Mouse (Mus musculus) layer of hippocampus, adult 18-20 months (tissue): ENCODE results near the gene Pelp1. TPM values are rescaled to one million over a fixed set of nuclear protein-coding genes. Genes with fewer than 3 reads are reported as not detected.
A peak's percentile ranks its signal among the peaks of the same experiment; 100 is the strongest.
"Not testable (repeated sequence)": the region's sequence is repeated elsewhere in the genome, so short reads cannot be mapped to it uniquely, and the experiment has no call there.

ENCODE experiments used
- DNase-seq, 2 experiments: peaks; one replicate each; pipeline ENCODE4 v3.0.0; 2022; ENCODE audit warnings: low spot score in 2 of 2
- total RNA-seq, 2 experiments: library from RNA; stranded (reverse); gene quantifications; 2 replicates each; pipeline ENCODE4 v1.2.3; 2021

Pelp1 gene
- total RNA-seq, 2 experiments from 2014 or later = 32.0 to 37.2 TPM

DNA sequence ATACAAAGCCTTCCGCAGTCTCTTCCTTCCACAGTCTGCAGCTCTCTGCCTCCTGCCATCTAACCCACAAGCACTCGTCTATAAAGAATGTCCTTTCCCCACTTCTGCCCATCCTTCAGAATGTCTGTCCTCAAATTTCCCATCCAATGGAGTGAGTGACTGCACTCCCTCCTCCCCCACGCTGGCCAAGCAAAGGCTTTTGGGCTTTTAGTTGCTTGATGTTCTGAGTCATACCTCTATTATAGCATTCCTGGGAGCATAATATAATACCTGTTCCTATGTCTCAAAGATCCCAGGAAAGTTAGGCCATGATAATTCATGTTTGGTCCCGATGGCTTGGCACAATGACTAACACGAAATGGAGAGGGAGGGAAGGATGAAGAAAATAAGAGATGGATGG, 21.7 kb upstream of the Pelp1 start:
- no peak for DNase-seq

DNA sequence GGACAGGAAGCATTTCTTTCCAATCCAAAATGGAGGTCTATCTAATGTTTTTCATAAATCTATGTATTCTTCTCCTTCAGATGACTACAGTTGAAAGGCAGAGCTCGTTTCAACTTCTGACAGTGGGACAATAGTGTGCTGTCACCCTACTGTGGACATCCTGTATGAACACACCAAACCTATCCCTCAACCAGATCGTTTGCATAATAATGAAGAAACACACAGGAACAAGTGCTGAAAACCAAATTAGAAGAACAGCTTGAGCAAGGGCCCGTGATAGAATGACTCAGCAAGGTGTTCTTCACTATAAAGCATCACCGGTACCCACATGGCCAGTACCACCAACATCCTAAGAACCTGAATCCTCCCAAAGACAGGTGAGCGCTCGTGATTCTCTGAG, 16.8 kb upstream of the Pelp1 start:
- DNase-seq = not testable (repeated sequence)

DNA sequence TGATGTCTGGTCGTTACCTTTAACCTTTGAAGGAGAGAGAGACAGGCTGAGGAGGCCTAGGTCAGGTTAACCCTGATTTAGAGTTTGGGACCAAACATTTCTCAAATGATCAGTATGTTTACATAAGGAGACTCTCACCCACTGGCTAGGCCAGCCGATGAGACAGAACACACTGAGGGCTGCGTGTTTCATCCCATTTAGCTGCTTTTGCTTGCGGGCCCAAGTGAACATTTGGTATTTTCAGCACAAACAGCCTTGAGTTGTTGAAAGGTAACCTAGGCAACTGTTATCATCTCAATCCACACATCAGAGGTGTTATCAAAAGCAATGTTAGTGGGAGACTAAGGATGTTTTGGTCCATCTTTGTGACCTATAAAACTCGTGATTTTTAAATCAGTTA, 9.7 kb upstream of the Pelp1 start:
- DNase-seq = peak in 1 of 2 experiments; percentile 57

DNA sequence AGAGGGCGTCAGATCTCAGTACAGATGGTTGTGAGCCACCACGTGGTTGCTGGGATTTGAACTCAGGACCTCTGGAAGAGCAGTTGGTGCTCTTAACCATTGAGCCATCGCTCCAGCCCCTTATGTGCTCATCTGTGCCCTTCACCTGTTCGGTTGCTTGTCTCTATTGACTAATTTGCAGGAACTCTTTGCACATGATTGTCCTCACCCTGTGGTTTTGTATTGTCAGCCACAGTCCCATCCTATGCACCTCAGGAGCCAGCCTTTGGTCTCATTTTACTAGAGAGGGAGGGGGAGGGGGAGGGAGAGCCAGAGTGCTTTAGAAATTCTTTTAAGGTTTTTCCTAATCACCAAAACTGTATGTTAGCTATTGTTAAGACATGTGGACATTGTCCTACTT, 8.4 kb upstream of the Pelp1 start:
- no peak for DNase-seq

DNA sequence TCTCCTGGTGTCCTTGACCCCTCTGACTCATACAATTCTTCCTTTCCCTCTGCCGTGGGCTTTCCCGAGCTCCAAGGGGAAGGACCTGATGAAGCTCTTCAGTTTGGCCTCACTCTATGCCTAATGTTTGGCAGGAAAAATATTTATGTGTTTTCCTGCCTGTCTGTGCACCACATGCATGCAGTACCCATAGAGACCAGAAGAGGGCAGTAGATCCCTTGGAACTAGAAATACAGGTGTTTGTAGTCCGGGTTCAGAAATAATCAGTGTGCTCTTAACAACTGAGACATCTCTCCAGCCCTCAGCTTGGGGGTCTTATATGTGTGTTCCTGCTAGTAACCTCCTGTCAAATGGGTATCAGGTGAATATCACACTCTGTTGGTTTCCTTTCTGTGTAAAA, 4.1 kb upstream of the Pelp1 start:
- DNase-seq = peak; percentile 57 to 88

DNA sequence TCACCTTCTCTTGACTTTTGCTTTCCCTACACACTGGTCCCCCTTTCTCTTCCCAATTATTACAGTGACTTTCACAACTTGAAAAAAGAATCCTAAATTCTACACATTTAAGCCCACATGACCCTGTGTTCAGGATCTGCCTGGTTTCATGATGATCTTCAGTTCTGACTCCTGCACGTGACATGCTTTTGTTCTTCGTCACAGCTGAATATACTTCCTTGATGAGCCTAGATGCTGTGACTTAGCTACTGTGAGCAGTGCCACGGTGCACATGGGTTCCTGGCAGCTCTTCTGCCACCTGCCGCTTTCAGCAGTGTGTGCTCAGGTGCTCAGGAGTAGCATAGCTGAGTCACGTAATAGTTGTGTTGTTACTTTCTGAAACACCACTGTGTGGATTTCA, 2.8 kb upstream of the Pelp1 start:
- no peak for DNase-seq

DNA sequence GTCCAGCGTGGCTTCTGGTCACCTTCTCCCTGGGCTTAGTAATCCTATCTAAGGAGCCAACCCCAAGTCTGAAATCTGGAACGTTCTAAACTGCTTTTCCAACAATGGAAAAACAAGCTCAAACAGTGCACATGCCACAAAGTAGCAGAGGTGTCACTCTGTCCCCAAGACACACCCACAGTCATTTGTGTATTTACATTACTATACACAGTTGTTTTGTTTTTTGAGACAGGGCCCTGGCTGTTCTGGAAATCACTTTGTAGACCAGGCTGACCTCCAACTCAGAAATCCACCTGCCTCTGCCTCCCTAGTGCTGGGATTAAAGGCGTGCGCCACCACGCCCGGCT, 439 bp upstream of the Pelp1 start:
- DNase-seq = no peak

DNA sequence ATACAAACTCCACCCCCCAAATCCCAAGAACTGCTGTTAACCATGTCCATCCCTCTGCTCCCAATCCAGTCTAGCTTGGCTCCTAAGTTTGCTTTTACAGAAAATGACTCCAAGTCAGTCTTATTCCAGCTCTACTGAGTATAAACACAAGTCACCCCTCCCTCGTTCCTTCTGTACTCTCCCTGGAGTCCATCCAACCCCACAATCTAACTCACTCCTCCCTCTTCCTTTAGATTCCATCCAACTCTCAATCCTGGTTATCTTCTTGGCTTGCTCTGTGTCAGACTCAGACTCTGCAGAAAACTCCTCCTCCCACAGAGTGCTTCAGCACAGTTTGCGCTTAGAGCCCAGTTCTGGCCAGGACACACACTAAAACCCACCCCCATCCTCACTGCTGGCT, 6.2 kb downstream of the Pelp1 start:
- DNase-seq = peak in 1 of 2 experiments; percentile 9

DNA sequence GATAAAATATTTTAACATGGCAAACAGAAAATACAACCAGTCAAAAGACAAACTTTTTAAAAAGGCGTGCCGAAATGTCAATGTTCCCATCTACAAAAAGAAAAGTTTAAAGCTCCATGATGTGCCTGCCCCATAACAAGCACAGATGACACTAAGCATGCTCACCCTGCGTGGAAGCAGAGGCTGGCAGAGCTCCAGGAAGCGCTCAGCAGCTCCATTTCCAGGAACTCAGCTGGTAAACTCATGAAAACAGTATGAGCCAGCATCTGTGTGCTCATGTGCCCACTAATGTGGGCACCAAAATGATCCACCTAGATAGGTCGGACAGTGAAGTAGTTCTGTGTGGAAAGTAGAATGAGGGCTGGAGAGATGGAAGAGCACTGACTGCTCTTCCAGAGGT, 20.4 kb downstream of the Pelp1 start:
- DNase-seq = peak in 1 of 2 experiments; percentile 50

DNA sequence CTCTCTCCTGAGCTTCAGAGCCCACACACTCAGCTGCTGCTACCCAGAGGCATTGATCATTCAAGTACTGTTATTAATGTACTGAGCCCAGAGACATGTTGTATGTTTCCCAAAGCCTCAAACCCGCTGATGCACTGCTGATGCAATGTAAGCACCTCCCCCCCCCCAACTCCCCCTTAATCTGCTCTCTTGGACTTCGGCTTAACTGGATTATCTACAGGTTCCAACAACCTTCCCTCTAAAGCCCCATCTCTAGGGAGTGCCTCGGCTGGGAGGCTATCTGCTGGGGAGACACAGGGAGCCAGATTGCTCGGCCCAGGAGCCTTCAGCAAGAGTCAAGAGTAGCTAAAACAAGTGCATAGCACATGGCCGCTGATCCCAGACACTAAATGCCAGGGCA, 22.4 kb downstream of the Pelp1 start:
- DNase-seq = no peak

DNA sequence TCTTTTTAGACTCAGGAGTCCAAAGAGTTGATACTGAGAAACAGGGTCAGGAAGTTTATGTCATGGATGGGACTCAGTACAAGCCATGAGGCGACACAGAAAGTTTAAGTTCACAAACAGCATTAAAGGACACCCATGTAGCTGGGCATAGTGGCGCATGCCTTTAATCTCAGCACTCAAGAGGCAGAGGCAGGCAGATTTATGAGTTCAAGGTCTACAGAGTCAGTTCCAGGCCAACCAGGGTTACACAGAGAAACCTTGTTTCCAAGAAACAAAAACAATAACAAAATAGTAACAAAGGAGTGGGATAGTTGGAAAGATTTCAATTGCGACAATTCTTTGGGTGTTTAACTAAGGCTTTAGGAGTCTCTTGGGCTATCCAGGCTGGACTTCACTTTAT, 25.7 kb downstream of the Pelp1 start:
- DNase-seq = no peak

DNA sequence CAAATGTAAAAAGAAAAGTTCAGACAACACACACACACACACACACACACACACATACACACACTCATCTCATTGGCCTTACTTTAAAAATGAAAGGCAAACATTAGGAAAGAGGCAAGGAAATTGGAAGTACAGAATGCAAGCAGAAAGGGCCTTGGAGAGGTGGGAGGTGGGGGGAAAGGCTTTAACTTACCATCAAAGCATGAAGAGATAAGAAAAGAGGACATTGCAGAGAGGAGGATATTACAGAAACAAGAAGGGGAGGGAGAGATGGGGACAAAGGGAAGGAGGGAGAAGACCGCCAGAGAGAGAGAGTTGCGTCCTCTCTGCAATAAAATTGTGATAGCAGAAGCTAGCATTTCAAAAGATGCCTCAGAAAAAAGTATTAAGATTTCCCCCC, 28.5 kb downstream of the Pelp1 start:
- DNase-seq = no peak

DNA sequence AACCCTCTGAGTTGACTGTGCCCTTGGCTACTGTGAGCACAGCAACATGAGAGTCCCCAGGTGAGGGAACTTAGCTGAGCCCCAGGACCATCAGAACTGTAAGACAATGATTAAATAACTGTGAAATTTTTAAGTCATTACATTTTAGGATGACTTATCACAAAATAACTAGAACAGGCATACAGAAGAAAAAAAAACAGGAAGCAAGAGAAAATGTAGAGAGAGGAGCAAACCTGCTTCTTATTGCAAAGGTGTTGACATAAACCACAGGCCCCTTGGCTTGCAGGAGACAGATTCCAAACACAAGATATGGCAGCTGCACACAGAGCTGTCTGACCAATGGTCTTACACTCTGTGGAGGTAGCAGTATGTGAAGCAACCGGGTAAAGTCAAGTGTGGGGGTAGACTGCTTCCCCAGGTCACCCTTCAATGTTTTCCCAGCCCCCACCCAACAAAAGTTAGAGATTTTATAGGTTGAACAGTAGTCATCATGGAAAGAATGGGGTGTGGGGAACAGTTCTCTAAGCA, 29.3 kb downstream of the Pelp1 start:
- DNase-seq = no peak

DNA sequence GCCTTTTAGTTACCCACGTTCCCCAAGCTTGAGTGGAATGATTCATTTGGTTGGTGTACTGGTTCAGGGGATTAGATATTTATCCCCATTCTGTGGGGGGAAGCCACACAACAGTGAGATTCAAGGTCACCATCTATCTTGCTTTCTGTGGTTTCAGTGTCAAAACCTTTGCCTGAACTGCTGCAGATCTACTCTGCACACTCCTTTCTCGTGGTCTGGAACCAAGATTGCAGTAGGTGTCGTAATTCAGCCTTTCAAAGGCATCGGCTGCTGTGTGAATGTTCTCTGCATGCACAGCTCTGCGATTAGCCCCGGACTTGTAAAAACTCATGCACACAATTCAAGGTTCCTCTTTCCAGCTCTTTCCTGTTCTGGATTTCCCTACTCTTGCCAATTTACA, 33.8 kb downstream of the Pelp1 start:
- DNase-seq = no peak

DNA sequence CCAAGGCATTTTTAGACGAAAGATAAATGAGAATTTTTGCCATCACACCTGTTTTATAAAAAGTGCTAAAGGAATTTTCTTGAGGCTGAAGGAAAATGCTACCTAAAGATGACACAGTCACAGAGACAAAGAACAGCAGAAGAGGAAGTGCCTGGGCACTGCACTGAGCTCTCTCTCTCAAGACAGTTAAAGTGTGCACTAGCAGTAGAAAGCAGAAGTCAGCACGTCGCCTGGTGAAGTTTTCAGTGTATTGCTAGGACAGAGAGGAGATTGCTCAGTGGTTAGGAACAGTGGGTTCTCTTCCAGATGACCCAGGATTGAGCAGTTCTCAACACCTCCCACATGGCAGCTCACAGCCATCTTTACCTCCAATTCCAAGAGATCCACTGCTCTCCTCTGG, 35.5 kb downstream of the Pelp1 start:
- no peak for DNase-seq

DNA sequence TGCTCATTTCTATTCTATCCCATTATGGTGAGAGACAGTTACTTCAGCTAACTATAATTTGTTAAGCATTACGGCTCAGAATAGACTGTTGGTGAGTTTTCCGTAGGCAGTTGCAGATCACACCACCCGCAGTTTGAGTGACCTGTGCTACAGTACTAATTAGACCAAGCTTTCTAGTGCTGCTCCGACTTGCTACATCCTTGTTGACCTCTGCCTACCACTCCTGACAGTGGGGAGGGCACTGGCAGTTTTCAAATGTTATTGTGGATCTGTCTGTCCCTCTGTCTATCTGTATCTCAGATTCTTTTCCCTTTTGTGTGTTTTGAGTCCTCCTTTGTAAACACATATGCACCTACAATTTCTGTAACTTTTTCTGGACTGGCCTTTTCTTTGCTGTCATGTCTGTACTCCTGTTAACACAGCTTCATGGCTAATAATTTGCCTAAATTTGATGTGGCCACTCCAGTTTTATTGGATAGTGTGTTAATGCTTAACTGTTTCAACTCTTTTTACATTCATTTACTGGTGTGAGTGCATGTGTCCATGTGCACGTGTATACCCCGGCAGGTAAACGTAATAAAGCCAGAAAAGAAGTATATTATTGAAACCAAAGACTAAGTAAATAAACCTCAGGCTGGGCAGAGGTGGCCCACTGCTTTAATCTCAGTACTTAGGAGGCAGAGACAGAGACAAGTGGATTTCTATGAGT, 36.8 kb downstream of the Pelp1 start:
- no peak for DNase-seq

DNA sequence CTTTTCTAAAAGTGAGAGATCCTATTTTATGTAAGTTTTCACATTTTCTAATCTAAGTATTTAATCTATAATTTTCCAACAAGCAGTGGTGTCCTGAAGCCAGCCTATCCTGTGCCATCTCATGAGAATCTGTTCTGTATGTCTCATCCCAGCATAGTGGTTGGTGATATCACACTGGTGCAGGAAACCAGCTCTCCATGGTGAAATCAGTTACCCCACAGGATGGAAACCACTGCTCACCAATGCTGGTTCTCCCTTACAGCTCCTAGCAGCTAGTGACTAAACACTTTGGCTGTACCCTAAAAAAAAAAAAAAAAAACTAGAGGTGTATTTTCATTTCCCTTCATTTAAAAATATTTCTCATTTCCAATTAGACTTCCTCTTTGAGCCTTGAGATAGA, 37.4 kb downstream of the Pelp1 start:
- no peak for DNase-seq

DNA sequence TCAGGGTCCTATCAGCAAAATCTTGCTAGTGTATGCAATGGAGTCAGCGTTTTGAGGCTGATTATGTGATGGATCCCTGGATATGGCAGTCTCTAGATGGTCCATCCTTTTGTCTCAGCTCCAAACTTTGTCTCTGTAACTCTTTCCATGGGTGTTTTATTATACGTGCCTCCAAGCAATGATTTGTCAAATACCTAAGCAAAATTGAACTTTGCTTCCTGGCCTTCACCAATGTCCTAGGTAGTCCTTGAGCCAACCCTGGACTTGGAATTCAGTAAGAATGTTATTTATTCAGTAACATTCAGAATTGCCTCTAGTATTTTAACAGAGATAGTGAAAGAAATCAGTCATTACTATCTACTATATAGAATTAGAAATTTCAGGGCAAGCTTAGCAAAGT, 41.2 kb downstream of the Pelp1 start:
- not testable (repeated sequence) for DNase-seq

DNA sequence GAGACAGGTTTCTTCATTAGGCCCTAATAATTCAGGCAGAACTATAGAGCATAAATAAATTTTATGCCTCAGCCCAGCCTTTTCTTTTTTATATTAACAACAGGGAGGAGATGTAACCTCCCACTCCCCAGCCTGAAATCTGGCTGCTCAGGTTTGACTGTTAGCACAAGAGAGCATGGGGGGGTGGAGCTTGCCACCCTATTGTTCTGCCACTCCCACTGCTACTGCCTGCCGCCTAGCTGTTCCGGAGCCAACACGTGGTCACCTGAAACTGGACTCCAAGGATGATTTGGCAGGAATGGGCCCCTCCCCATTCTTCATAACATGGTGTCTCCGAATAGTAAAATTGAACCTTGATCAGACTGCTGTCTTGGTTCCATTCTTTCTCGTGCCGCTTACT, 42.1 kb downstream of the Pelp1 start:
- not testable (repeated sequence) for DNase-seq

DNA sequence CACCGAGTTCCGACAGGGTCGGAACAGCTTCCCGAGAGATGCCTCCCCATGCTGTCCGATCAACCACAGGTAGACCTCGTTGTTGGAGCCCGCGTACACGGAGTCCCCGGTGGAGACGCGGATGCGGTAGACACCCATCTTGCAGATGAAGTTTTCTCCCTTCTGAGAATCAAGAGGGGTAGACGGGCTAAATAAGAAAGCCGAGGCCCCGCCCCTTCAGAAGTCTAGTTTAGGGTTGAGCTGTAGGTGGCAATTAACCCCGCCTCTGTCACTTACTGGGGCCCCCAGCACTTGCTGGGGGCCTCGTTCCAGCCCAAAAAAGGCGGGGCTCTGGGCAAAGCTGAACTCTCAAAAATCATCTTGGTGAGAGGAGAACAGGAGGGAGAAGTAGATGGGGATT, 58.0 kb downstream of the Pelp1 start, which contains the start of gene Alox15:
Alox15 (minus strand) TSS at position 164 of the 400 bp plus-strand sequence.
- DNase-seq = no peak

DNA sequence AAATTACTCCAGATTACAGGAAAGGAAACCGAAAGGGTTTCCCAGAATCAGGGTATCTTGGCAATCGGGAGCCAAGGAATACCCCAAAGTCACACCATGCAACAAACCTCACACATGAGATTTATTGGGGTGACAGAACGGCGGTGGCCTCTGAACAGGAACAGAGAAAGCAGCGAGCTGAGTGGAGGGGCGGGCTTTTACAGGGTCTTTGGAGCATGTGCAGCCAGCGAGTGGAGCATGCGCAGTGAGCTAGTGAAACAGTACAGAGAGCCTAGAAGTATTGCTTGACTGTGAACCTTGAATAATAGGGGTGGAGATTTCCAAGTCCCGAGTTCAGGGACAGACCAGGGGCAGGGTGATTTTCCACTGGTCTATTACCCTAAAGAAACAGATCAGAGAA, 61.2 kb downstream of the Pelp1 start:
- no peak for DNase-seq

DNA sequence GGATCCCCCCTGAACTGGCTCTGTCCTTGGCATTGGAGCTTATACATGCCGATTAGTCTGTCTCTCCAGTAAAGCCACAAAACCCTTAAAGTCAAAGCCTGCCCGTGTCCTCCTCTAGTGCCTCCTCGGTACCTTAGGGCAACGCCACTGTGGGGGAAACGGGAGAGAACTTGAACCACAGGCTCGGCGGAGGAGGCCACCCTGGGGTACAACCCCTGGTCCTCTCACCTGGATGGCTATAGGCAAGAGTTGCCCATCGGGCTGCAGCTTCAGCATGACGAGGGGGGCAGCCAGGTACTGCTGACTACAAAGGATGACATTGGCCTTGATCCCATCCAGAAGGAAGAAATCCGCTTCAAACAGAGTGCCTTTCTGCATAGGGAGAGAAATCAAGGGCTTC, 62.0 kb downstream of the Pelp1 start:
- no peak for DNase-seq

DNA sequence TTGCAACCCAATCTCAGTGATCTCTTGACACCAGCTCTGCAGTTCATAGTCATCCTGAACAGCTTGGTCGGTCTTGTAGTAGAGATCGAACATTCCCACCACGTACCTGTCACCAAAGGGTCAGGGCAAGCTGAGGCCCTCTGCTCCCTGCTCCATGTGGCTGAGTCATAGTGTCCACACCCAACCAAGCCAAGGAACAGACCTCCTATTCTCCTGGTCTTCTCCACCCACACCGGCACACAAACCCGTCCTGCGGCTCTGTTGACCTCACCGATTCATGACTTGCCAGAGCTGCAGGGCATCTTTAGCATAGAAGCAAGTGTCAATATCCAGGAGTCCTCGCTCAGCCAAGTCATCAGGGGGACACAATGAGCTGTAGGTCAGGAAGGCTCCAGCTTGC, 64.3 kb downstream of the Pelp1 start:
- DNase-seq = no peak

DNA sequence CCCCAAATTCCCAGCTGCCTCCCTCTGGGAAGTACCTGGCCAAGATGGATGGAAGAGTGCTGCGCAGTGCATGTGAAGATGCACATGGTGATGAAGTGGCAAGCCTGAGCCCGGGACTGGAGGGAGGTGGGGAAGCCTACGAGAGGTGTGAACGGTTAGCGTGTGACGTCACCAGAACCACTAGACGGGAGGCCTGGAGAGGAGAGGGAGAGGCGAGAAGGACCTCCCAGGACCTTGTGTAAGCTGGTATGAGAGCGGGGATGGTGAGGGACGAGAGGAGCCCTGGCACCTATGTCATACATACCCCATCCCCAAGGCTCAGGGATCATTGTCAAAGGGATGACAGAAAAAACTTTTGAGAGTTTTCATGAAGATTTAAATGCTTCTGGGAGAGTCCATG, 64.8 kb downstream of the Pelp1 start:
- no peak for DNase-seq
